Mouse (Mus musculus) kidney, postnatal 0 days (tissue): ENCODE results near the gene Phykpl. TPM values are rescaled to one million over a fixed set of nuclear protein-coding genes. Genes with fewer than 3 reads are reported as not detected.

ENCODE experiments used
- ATAC-seq: fragments of 200-750 bp; cut with Nextera tagmentation; replicated peaks from 2 replicates; pipeline ENCODE4 v1.8.0; 2017; ENCODE audit warnings: low read depth, moderate number of reproducible peaks, moderate TSS enrichment, moderate library complexity; ENCODE audit not compliant: low FRiP score
- DNase-seq: peaks from one replicate; pipeline ENCODE4 v3.0.0-alpha.2; 2016; ENCODE audit warnings: low spot score
- H3K27ac ChIP-seq: fragments of 300-500 bp; sonication (generic); 2 replicates; pipeline ENCODE4 v1.5.1; 2014; ENCODE audit warnings: mild to moderate bottlenecking
- H3K27me3 ChIP-seq: fragments of 300-500 bp; sonication (generic); 2 replicates; pipeline ENCODE4 v1.6.1; 2014; ENCODE audit warnings: low read length, mixed read lengths; ENCODE audit not compliant: insufficient read depth
- H3K36me3 ChIP-seq: fragments of 300-500 bp; sonication (generic); 2 replicates; pipeline ENCODE4 v1.6.1; 2014; ENCODE audit warnings: low read length, mixed read lengths; ENCODE audit not compliant: insufficient read depth
- H3K4me1 ChIP-seq: fragments of 300-500 bp; sonication (generic); replicated peaks from 2 replicates; pipeline ENCODE4 v1.6.1; 2014; ENCODE audit warnings: antibody characterized with exemption, low read length, mixed read lengths; ENCODE audit not compliant: insufficient read depth
- H3K4me2 ChIP-seq: fragments of 300-500 bp; sonication (generic); 2 replicates; pipeline ENCODE4 v1.6.1; 2014; ENCODE audit warnings: mild to moderate bottlenecking, low read length, moderate library complexity, mixed read lengths
- H3K4me3 ChIP-seq: fragments of 300-500 bp; sonication (generic); replicated peaks from 2 replicates; pipeline ENCODE4 v1.5.1; 2014; ENCODE audit warnings: low read depth, low read length
- H3K9ac ChIP-seq: fragments of 300-500 bp; sonication (generic); 2 replicates; pipeline ENCODE4 v1.6.1; 2014; ENCODE audit warnings: low read depth, low read length
- H3K9me3 ChIP-seq: fragments of 300-500 bp; sonication (generic); replicated peaks from 2 replicates; pipeline ENCODE4 v1.6.1; 2016; ENCODE audit warnings: low read length, inconsistent platforms, mixed read lengths
- CTCF ChIP-seq: IDR thresholded peaks from 2 replicates; pipeline ENCODE4 v1.5.1; 2016; ENCODE audit warnings: antibody characterized with exemption, low read depth, mild to moderate bottlenecking, moderate library complexity
- WGBS: fragments of 180-500 bp; shearing (Covaris S2); extraction: QIAGEN DNeasy Blood & Tissue Kit; methylation state at CpG from one replicate; pipeline ENCODE4 v1.1.7; 2014; 5-methylcytosine and 5-hydroxymethylcytosine counted together
- polyA plus RNA-seq: library from polyadenylated mRNA; unstranded; fragments of >200 nt; fragmentation: Nextera tagmentation; extraction: Ambion mirVana; gene quantifications from 2 replicates; pipeline ENCODE4 v1.2.1, GENCODE M21; 2015

Phykpl gene
- 24.6 and 26.1 TPM in 2 replicates for polyA plus RNA-seq

GRCm38 (mm10) chr11:51584431-51585248, at the start of gene Phykpl:
Phykpl (plus strand) TSS chr11:51584757.
- under 1% methylated on average over 59 of the region's 59 CpGs for WGBS
- H3K36me3 ChIP-seq = peaks cover 21% of the 10 kb centered on the region; the same call in 1 of the 2 replicates
- TF ChIP-seq CTCF = peak; percentile 69
- peak within 1 kb of the TSS; percentile 84 for H3K4me2 ChIP-seq
- DNase-seq (peak; percentile 98), ATAC-seq (peak; percentile 91)
- H3K4me3 ChIP-seq = peak within 1 kb of the TSS; percentile 65
- H3K9me3 ChIP-seq = no peaks in the 10 kb centered on the region
- H3K27ac ChIP-seq = peak within 1 kb of the TSS; percentile 96
- peak within 1 kb of the TSS; percentile 73 for H3K9ac ChIP-seq
- H3K4me1 ChIP-seq = peaks cover 11% of the 10 kb centered on the region; the same call in 1 of the 2 replicates
- H3K27me3 ChIP-seq = no peaks in the 10 kb centered on the region

GRCm38 (mm10) chr11:51538388-51538787, 46.2 kb upstream of the Phykpl start:
- Histone ChIP-seq H3K9me3 (no peaks in the 10 kb centered on the region), H3K27me3 (no peaks in the 10 kb centered on the region), H3K27ac (no peak overlapping the region), H3K4me3 (no peak overlapping the region), H3K9ac (no peak overlapping the region), H3K36me3 (no peaks in the 10 kb centered on the region), H3K4me1 (no peaks in the 10 kb centered on the region), H3K4me2 (no peak overlapping the region)
- DNase-seq = no peak
- ATAC-seq = no peak
- WGBS = 27% methylated on average over 7 of the region's 7 CpGs
- no peak for TF ChIP-seq CTCF

GRCm38 (mm10) chr11:51538919-51539758, 45.4 kb upstream of the Phykpl start:
- Histone ChIP-seq H3K4me2 (no peak overlapping the region), H3K27me3 (no peaks in the 10 kb centered on the region), H3K4me3 (no peak overlapping the region), H3K27ac (no peak overlapping the region), H3K4me1 (no peaks in the 10 kb centered on the region), H3K9ac (no peak overlapping the region), H3K36me3 (no peaks in the 10 kb centered on the region), H3K9me3 (no peaks in the 10 kb centered on the region)
- 57% methylated on average over 13 of the region's 13 CpGs for WGBS
- DNase-seq = no peak
- peak; percentile 44 for ATAC-seq
- TF ChIP-seq CTCF = no peak

- H3K36me3 ChIP-seq = no peaks in the 10 kb centered on the region
- no peak overlapping the region for H3K9ac ChIP-seq
- no peak overlapping the region for H3K4me3 ChIP-seq
- no peaks in the 10 kb centered on the region for H3K27me3 ChIP-seq
- H3K27ac ChIP-seq = no peak overlapping the region
- ATAC-seq = peak; percentile 86
- no peak overlapping the region for H3K4me2 ChIP-seq
- no peaks in the 10 kb centered on the region for H3K9me3 ChIP-seq
- WGBS = 11% methylated on average over 10 of the region's 10 CpGs
- peak; percentile 100 for TF ChIP-seq CTCF
- no peaks in the 10 kb centered on the region for H3K4me1 ChIP-seq
- DNase-seq = peak; percentile 98
Observed at GRCm38 (mm10) chr11:51539759-51540282, 44.7 kb upstream of the Phykpl start.

- Histone ChIP-seq H3K27me3 (no peaks in the 10 kb centered on the region), H3K9me3 (no peaks in the 10 kb centered on the region), H3K9ac (no peak overlapping the region), H3K4me1 (no peaks in the 10 kb centered on the region), H3K27ac (0 out of 2 replicates have a peak overlapping the region, but pooled peaks have one; percentile 8), H3K36me3 (no peaks in the 10 kb centered on the region), H3K4me2 (no peak overlapping the region), H3K4me3 (no peak overlapping the region)
- no peak for DNase-seq
- 44% methylated on average over 9 of the region's 9 CpGs for WGBS
- no peak for ATAC-seq
- TF ChIP-seq CTCF = no peak
Observed at GRCm38 (mm10) chr11:51542424-51542823, 42.1 kb upstream of the Phykpl start.

GRCm38 (mm10) chr11:51543487-51544050, 41.0 kb upstream of the Phykpl start:
- ATAC-seq = no peak
- TF ChIP-seq CTCF = no peak

More at GRCm38 (mm10) chr11:51543487-51544050, 41.0 kb upstream of the Phykpl start:
- no peak overlapping the region for H3K27ac ChIP-seq
- no peaks in the 10 kb centered on the region for H3K9me3 ChIP-seq
- no peaks in the 10 kb centered on the region for H3K36me3 ChIP-seq
- H3K4me3 ChIP-seq = no peak overlapping the region
- H3K9ac ChIP-seq = no peak overlapping the region
- H3K4me1 ChIP-seq = no peaks in the 10 kb centered on the region
- no peak for DNase-seq
- 34% methylated on average over 7 of the region's 7 CpGs for WGBS
- no peaks in the 10 kb centered on the region for H3K27me3 ChIP-seq
- H3K4me2 ChIP-seq = no peak overlapping the region
